Mouse (Mus musculus) thymus, adult 2 months (tissue): Measurements from ENCODE around the gene Pla2g1b.

Experiments
- CTCF ChIP-seq: fragments of 200-500 bp; IDR thresholded peaks from 2 replicates; pipeline ENCODE4 v1.5.1; 2012; ENCODE audit warnings: mild to moderate bottlenecking, control low read depth, low read length, moderate library complexity, borderline replicate concordance; ENCODE audit not compliant: control insufficient read depth, poor library complexity, insufficient read depth; ENCODE audit errors: extremely low read depth
- POLR2A ChIP-seq: fragments of 200-500 bp; IDR thresholded peaks from 2 replicates; pipeline ENCODE4 v1.6.1; 2012; ENCODE audit warnings: mild to moderate bottlenecking, low read length, control low read depth, moderate library complexity; ENCODE audit not compliant: control insufficient read depth, poor library complexity, insufficient read depth; ENCODE audit errors: extremely low read depth

- TF ChIP-seq CTCF (no peak), POLR2A (no peak)
Measured at GRCm38 (mm10) chr5:115512375-115512774, 46.3 kb downstream of the Pla2g1b start.
